ENCODE assay signal across 8 mouse cellular contexts in genomic region chr4:44755553-44756133, GRCm38 (mm10). TPM values are rescaled to one million over a fixed set of nuclear protein-coding genes. Genes with fewer than 3 reads are reported as not detected.
DNase-seq lines count a peak whose midpoint lies in the region; ATAC-seq and TF ChIP-seq lines count a peak whose summit lies in the region.

Gene Zcchc7 (plus strand): TSS chr4:44755877.

- no peaks in the 10 kb centered on the region for H3K4me1 ChIP-seq in intestine, postnatal 0 days (replicated peaks; ENCODE audit: control insufficient read depth, insufficient read depth, low read length)
- H3K4me1 ChIP-seq in midbrain, embryonic 12.5 days = peaks cover 10% of the 10 kb centered on the region; the same call in 1 of the 2 replicates

- peak within 1 kb of the TSS; percentile 85 for H3K9ac ChIP-seq in intestine, postnatal 0 days (ENCODE audit: low read depth, low read length)
- H3K9ac ChIP-seq in midbrain, embryonic 12.5 days (replicated peaks) = peak within 1 kb of the TSS; percentile 92

- H3K27ac ChIP-seq in left cerebral cortex, adult 2 months = peak within 1 kb of the TSS; percentile 94
- peak within 1 kb of the TSS; percentile 90 for H3K27ac ChIP-seq in intestine, postnatal 0 days (ENCODE audit: low read depth, low read length)
- H3K27ac ChIP-seq in midbrain, embryonic 12.5 days (replicated peaks) = peak within 1 kb of the TSS; percentile 93

- H3K9me3 ChIP-seq in intestine, postnatal 0 days (ENCODE audit: control insufficient read depth) = no peaks in the 10 kb centered on the region
- H3K9me3 ChIP-seq in midbrain, embryonic 12.5 days = no peaks in the 10 kb centered on the region

- peak; percentile 67 for ATAC-seq in intestine, postnatal 0 days
- peak; percentile 1; the same call in 1 of the 2 replicates for ATAC-seq in midbrain, embryonic 12.5 days (ENCODE audit: low FRiP score, low read depth)

- peak within 1 kb of the TSS; percentile 100 for H3K4me3 ChIP-seq in left cerebral cortex, adult 2 months
- peak within 1 kb of the TSS; percentile 76 for H3K4me3 ChIP-seq in intestine, postnatal 0 days (ENCODE audit: low read depth, low read length)
- H3K4me3 ChIP-seq in midbrain, embryonic 12.5 days = peak within 1 kb of the TSS; percentile 95

- H3K36me3 ChIP-seq in intestine, postnatal 0 days (ENCODE audit: control insufficient read depth, insufficient read depth) = no peaks in the 10 kb centered on the region
- no peaks in the 10 kb centered on the region for H3K36me3 ChIP-seq in midbrain, embryonic 12.5 days

- no peak for TF ChIP-seq CTCF in left cerebral cortex, adult 2 months (IDR thresholded peaks at IDR 0.05)
- TF ChIP-seq CTCF in intestine, postnatal 0 days (IDR thresholded peaks at IDR 0.05; ENCODE audit: low read depth) = no peak

- H3K27me3 ChIP-seq in intestine, postnatal 0 days (replicated peaks; ENCODE audit: control insufficient read depth, insufficient read depth, low read length) = no peaks in the 10 kb centered on the region
- peaks cover 21% of the 10 kb centered on the region for H3K27me3 ChIP-seq in midbrain, embryonic 12.5 days

- WGBS in intestine, postnatal 0 days = 5% methylated on average over 15 of the region's 15 CpGs
- WGBS in midbrain, embryonic 12.5 days = 6% methylated on average over 15 of the region's 15 CpGs

- peak within 1 kb of the TSS; percentile 82 for H3K4me2 ChIP-seq in intestine, postnatal 0 days (replicated peaks; ENCODE audit: low read depth)
- peak within 1 kb of the TSS; percentile 76 for H3K4me2 ChIP-seq in midbrain, embryonic 12.5 days (replicated peaks)

- intact Hi-C loops in left cerebral cortex, adult 2 months (cut with DNase I) = loop anchor here (2.0 to 5.0 kb wide), 2 partner anchors 152 to 217 kb away; no protein-coding TSS in a partner anchor
- intact Hi-C loops in gastrocnemius, postnatal 14 days (cut with DNase I; ENCODE audit: low total_unique reads) = no loop called here

- DNase-seq in left cerebral cortex, adult 2 months (ENCODE audit: extremely low spot score in 1 of 2, low spot score in 2 of 2) = no peak
- DNase-seq in left cerebral cortex, adult 11 months (ENCODE audit: low spot score) = no peak
- no peak for DNase-seq in adrenal gland, postnatal 4 days (ENCODE audit: low spot score in 2 of 2)
- DNase-seq in gastrocnemius, postnatal 14 days = no peak
- no peak for DNase-seq in embryo, embryonic 9.5 days (ENCODE audit: extremely low spot score)
- no peak for DNase-seq in frontal cortex, postnatal 25 days (ENCODE audit: low spot score in 2 of 2)

RNA-seq across cellular contexts. Expression of gene Zcchc7, which starts in this region (rescaled TPM):
- 10 to 100 TPM; 63.1 to 71.7 TPM for total RNA-seq in left cerebral cortex, adult 2 months (2021)
- 10 to 100 TPM; 49.1 to 53.2 TPM for total RNA-seq in adrenal gland, postnatal 4 days (2021)
- total RNA-seq in gastrocnemius, postnatal 14 days (2021) = 10 to 100 TPM; 13.1 to 13.4 TPM
- 39.5 and 52.7 TPM in 2 replicates for polyA plus RNA-seq in intestine, postnatal 0 days (2015; fragmentation: Nextera tagmentation; extraction: Ambion mirVana)
- 28.3 and 30.7 TPM in 2 replicates for polyA plus RNA-seq in midbrain, embryonic 12.5 days (2016; fragmentation: Nextera tagmentation; extraction: Ambion mirVana)
